Mouse (Mus musculus) C2C12 (cell line): Measurements from ENCODE around the gene Ankrd13b. TPM values are rescaled to one million over a fixed set of nuclear protein-coding genes. Genes with fewer than 3 reads are reported as not detected.

Experiments used
- H3K27me3 ChIP-seq: one replicate; pipeline ENCODE4 v1.6.1; 2011; ENCODE audit not compliant: control insufficient read depth, insufficient read depth, insufficient read length
- H3K36me3 ChIP-seq: one replicate; pipeline ENCODE4 v1.6.1; 2011; ENCODE audit not compliant: control insufficient read depth, insufficient read depth
- H3K4me3 ChIP-seq: one replicate; pipeline ENCODE4 v1.5.1; 2011; ENCODE audit warnings: mild to moderate bottlenecking, control low read depth; ENCODE audit not compliant: poor library complexity, insufficient read depth, severe bottlenecking
- H3K79me2 ChIP-seq: one replicate; pipeline ENCODE4 v1.6.1; 2011; ENCODE audit not compliant: control insufficient read depth, insufficient read depth
- H3K79me3 ChIP-seq: one replicate; pipeline ENCODE4 v1.6.1; 2011; ENCODE audit warnings: low read depth, control low read depth
- H3ac ChIP-seq: one replicate; pipeline ENCODE3; 2011; ENCODE audit warnings: low read depth; ENCODE audit not compliant: control insufficient read depth, insufficient read length
- CEBPB ChIP-seq: IDR thresholded peaks from one replicate; pipeline ENCODE4 v1.6.1; 2011; ENCODE audit warnings: low read depth, mild to moderate bottlenecking, control low read depth, moderate library complexity
- CTCF ChIP-seq: IDR thresholded peaks from one replicate; pipeline ENCODE4 v1.5.1; 2011; ENCODE audit not compliant: control insufficient read depth, insufficient read depth, insufficient read length
- FOSL1 ChIP-seq: IDR thresholded peaks from one replicate; pipeline ENCODE4 v1.8.0; 2011; ENCODE audit warnings: mild to moderate bottlenecking, low read length; ENCODE audit not compliant: poor library complexity, insufficient read depth, severe bottlenecking
- MAX ChIP-seq: IDR thresholded peaks from one replicate; pipeline ENCODE4 v1.6.1; 2011; ENCODE audit warnings: mild to moderate bottlenecking, control low read depth
- MYOD1 ChIP-seq: IDR thresholded peaks from one replicate; pipeline ENCODE4 v1.6.1; 2011; ENCODE audit warnings: low read depth; ENCODE audit not compliant: control insufficient read depth, insufficient read length
- MYOG ChIP-seq: IDR thresholded peaks from one replicate; pipeline ENCODE4 v1.6.1; 2011; ENCODE audit not compliant: control insufficient read depth, insufficient read length; ENCODE audit errors: extremely low read depth
- USF1 ChIP-seq: IDR thresholded peaks from one replicate; pipeline ENCODE4 v1.6.1; 2011; ENCODE audit warnings: low read depth, mild to moderate bottlenecking, control low read depth, moderate library complexity
- polyA plus RNA-seq: library from polyadenylated mRNA; unstranded; fragments of >200 nt; fragmentation: generic; extraction: Trizol; gene quantifications from one replicate; pipeline ENCODE4 v1.2.1, GENCODE M21; 2012; ENCODE audit warnings: missing spikeins

The Ankrd13b gene
- polyA plus RNA-seq, 1 experiment: 64.3 TPM

GRCm38 (mm10) chr11:77511336-77511735 is 21.9 kb upstream of the Ankrd13b start:
- Histone ChIP-seq H3K79me3 (no peaks in the 10 kb centered on the region), H3K36me3 (peaks cover 35% of the 10 kb centered on the region), H3K79me2 (no peaks in the 10 kb centered on the region), H3K27me3 (no peaks in the 10 kb centered on the region), H3ac (no peak overlapping the region), H3K4me3 (no peak overlapping the region)
- TF ChIP-seq MAX (no peak), CEBPB (no peak), MYOD1 (no peak), CTCF (no peak), MYOG (no peak), FOSL1 (no peak), USF1 (no peak)

- no peak overlapping the region for H3ac ChIP-seq
- H3K79me2 ChIP-seq: no peaks in the 10 kb centered on the region
- peaks cover 2% of the 10 kb centered on the region for H3K79me3 ChIP-seq
- TF ChIP-seq MYOD1 (no peak), CEBPB (no peak), MYOG (no peak), USF1 (peak; percentile 70), FOSL1 (no peak), CTCF (peak; percentile 70), MAX (peak; percentile 91)
- no peaks in the 10 kb centered on the region for H3K27me3 ChIP-seq
- H3K4me3 ChIP-seq: no peak overlapping the region
- peaks cover 62% of the 10 kb centered on the region for H3K36me3 ChIP-seq
These were observed 18.9 kb upstream of the Ankrd13b start for GRCm38 (mm10) chr11:77508068-77509021.

DNA sequence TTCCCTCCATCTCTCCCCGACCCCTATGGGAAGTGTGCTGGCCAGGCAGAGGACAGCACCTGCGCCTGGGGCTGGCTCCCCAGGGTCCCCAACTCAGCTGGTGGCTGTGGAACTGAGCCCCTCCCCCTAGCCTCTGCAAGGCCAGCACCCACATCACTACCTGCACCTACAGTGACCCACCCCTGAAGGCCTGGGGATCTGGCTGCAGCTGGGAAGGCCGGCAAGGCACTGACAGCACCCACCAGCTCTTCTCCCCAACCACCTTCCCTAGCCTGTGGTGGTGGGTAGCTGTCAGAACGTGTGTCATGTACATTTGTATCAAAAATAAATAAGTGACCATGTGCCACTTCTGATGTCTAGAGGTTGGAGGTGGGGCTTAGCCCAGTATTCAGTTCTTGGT is 17.9 kb upstream of the Ankrd13b start:
- H3K36me3 ChIP-seq: peaks cover 71% of the 10 kb centered on the region
- no peaks in the 10 kb centered on the region for H3K79me2 ChIP-seq
- no peaks in the 10 kb centered on the region for H3K27me3 ChIP-seq
- TF ChIP-seq USF1 (no peak), CEBPB (no peak), MYOG (no peak), FOSL1 (no peak), CTCF (no peak), MYOD1 (no peak), MAX (no peak)
- no peak overlapping the region for H3K4me3 ChIP-seq
- no peak overlapping the region for H3ac ChIP-seq
- H3K79me3 ChIP-seq: peaks cover 5% of the 10 kb centered on the region

- Histone ChIP-seq H3K79me3 (peaks cover 9% of the 10 kb centered on the region), H3K27me3 (no peaks in the 10 kb centered on the region), H3K36me3 (peaks cover 76% of the 10 kb centered on the region), H3ac (no peak overlapping the region), H3K4me3 (no peak overlapping the region), H3K79me2 (peaks cover 4% of the 10 kb centered on the region)
- TF ChIP-seq CEBPB: no peak
- TF ChIP-seq MYOG: no peak
- TF ChIP-seq CTCF: no peak
- TF ChIP-seq USF1: no peak
- no peak for TF ChIP-seq FOSL1
- TF ChIP-seq MAX: no peak
- no peak for TF ChIP-seq MYOD1
These were observed 17.5 kb upstream of the Ankrd13b start for GRCm38 (mm10) chr11:77506941-77507340.

DNA sequence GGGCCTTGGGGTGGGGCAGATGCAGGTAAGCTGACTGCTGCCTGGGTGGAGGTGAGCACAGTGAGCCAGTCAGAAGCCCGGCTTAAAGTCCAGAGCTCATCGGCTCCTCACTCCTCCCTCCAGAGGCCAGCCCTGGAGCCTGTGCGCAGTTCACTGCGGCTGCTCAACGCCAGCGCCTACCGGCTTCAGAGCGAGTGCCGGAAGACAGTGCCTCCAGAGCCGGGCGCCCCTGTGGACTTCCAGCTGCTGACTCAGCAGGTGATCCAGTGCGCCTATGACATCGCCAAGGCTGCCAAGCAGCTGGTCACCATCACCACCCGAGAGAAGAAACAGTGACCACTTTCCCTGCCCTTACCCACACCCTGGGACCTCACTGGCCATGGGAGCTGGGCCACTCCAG is 16.8 kb upstream of the Ankrd13b start:
- peaks cover 82% of the 10 kb centered on the region for H3K36me3 ChIP-seq
- H3ac ChIP-seq: no peak overlapping the region
- H3K79me2 ChIP-seq: peaks cover 9% of the 10 kb centered on the region
- H3K79me3 ChIP-seq: peaks cover 9% of the 10 kb centered on the region
- TF ChIP-seq MYOG: no peak
- no peak for TF ChIP-seq MAX
- no peak for TF ChIP-seq CEBPB
- no peak for TF ChIP-seq FOSL1
- TF ChIP-seq USF1: no peak
- no peak for TF ChIP-seq MYOD1
- no peak for TF ChIP-seq CTCF
- no peaks in the 10 kb centered on the region for H3K27me3 ChIP-seq
- no peak overlapping the region for H3K4me3 ChIP-seq

DNA sequence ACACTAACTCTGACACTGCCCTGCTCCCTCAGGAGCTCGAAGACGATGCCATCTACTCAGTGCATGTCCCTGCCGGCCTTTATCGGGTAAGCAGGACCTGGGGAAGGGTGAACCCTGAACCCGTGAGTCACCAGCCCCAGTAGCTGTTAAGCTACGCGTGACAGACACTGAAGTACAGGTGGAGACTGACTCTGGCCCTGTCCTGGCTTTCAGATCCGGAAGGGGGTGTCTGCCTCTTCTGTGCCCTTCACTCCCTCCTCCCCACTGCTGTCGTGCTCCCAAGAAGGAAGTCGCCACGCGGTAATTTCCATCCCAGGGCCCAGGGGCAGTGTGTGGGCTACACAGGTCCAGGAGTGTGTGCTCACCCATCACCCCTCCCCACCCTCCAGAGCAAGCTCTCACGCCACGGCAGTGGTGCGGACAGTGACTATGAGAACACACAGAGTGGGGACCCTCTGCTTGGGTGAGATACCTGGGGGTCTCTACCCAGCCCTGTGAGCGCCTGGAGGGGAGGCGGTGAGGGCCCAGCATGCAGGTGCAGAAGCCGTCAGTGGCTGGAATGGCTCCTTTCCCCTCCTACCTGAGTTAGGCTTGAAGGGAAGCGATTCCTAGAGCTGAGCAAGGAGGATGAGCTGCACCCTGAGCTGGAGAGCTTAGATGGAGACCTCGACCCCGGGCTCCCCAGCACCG is 16.0 kb upstream of the Ankrd13b start:
- Histone ChIP-seq H3K36me3 (peaks cover 90% of the 10 kb centered on the region), H3K79me2 (peaks cover 16% of the 10 kb centered on the region), H3K79me3 (peaks cover 9% of the 10 kb centered on the region), H3K4me3 (no peak overlapping the region), H3K27me3 (no peaks in the 10 kb centered on the region), H3ac (no peak overlapping the region)
- TF ChIP-seq MAX (no peak), MYOD1 (no peak), CEBPB (no peak), MYOG (no peak), FOSL1 (no peak), CTCF (no peak), USF1 (no peak)
